Mouse (Mus musculus): ENCODE measurements at regions not wholly inside any gene's neighbourhood (a gene's known extent, or its start where the extent isn't known, plus 50 kb on each side); places are given as distances from the start of the nearest gene placed in this dataset.
"Not testable (repeated sequence)": the region's sequence is repeated elsewhere in the genome, so short reads cannot be mapped to it uniquely, and the experiment has no call there.

DNA sequence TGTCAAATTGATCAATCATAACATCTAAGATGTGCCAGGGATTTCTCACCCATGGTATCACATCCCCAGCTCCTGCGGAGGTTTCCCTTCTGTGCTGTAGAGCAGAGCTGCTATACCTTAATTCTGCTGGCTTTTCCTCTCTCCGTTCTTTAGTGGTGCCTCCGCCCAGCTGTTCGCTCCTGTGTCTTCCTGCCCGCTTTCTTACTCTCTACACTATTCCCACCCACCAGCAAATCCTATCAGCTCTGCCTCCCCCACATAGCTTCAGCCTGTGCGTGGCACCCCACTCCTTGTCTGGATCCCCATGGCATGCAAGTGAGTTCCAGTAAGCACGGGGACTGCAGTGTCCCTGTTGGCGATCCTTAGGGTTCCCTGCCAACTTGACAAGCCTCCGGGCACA lies 204.0 kb upstream of the Hs6st1 start:
- DNase-seq (ENCODE audit: low read depth, low spot score), result peak; percentile 73

DNA sequence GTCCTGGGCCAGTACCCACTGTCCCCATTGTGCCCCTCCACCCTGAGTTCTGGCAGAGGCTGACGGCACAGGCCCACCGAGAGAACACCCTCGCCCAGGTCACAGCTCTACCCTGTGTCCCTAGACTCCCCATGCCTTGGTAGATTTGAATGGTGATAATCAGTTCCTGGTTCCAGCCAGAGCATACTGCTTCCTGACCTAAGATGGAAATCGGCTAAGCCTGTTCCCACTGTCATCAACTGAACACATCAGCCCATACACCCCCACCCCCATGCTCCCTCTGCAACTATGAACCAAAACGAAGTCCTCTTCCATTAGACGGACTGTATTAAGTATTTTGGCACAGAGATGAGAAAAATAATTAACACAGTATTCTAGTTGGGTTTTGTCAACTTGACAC lies 202.9 kb upstream of the Hs6st1 start:
- no peak for DNase-seq (ENCODE audit: low read depth, low spot score)

DNA sequence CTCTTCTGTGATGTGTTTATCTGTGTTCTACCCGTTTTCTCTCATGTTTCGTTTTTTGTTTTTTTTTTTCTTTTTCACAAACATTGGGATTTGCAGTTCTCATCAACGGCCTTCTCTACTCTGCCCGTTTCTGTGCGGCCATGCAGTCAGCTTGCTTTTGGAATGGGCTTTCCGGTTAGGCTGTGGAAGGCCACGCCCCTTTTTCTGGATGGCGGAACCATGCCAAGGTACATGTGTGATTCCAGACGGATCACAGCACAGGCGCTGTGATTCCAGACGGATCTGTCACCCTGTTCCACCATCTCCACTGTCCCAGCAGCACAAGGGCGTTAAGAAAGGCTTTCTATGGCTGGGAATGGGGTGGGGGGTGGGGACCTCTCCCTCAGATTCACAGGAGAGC lies 201.6 kb upstream of the Hs6st1 start:
- DNase-seq (ENCODE audit: low read depth, low spot score), result no peak

DNA sequence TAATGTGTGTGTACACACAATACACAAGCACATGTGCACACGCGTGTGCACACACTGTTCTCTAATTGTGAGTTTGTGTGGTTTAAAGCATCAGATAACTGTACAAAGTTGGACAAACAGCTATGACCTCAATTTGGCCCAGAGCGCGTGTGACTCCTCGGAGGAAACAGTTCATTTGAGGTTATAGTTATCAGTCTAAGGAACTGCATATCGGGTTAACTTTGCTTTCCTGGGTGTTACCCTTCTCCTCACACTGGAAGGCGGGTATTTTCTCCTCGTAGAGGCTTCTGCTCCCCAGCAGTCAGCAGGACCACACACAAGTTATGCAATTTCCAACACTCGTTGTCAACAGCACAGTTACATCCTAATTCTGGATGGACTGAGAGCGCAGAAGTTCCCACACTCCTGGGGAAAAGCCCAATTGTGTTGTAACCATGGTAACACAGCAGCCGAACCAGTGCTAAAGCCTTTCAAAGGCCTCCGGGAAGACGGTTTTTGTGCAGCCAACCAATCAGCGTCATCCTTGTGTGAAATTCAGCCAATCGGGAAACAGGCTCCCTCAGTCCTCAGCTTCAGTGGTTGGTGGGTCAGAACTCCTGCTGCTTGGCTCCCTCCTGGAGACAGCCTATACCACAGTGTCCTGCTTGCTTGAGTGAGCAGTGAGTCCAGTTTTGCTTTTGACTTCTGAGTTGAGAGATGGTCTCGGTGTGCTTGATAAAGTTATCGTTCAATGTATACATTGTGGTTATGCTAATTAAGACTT lies 198.6 kb upstream of the Hs6st1 start:
- peak; percentile 95 for DNase-seq (ENCODE audit: low read depth, low spot score)

DNA sequence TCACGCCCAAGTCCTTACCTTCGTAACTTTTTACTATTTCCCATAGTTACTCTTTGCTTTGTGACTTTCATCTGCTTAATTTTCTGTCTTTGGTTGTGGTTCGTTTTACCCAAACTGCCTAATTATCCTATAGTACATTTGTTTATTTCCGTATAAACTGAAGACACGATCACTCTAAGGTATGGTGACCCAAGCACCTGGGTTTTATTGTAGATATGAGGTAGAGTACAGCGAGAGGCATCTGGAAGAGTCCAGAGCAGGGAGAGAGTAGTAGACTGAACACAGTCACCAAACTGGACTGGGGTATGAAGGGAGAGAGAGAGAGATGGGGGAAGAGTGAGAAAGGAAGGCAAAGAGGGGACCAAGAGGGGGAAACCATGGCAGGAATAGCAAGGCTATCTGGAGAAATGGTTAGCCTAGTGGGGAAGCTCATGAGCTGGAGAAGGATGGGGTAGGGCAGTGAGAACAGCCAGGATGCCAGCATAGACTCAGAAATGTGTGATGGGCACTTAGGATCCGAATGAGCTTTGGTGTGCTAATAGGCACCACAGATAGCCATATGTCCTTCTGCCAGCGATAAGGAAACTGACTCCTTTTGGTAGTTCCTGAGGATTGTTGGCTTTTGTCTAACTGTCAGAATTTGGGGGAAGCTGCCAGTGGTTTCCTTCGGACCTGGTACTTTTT lies 197.9 kb upstream of the Hs6st1 start:
- DNase-seq (ENCODE audit: low read depth, low spot score), result no peak

DNA sequence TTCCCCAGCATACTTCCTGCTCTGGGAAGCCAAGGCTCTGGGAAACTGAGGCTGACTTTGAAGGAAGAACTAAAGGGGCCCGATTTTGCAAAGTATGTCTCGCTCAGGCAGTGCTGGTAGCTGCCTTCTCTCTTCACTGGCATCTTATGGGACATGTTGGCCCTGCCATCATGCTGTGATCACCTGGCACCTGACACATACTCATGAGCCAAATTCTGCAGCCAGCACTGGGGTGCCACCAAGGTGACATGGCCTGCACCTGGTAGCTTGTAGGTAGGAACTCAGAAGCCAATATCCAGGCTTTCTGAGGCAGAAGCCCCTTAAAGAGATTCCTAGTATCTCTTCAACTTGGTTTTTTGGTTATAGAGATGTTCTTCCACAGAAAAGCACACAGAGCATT lies 195.2 kb upstream of the Hs6st1 start:
- peak; percentile 85 for DNase-seq (ENCODE audit: low read depth, low spot score)

DNA sequence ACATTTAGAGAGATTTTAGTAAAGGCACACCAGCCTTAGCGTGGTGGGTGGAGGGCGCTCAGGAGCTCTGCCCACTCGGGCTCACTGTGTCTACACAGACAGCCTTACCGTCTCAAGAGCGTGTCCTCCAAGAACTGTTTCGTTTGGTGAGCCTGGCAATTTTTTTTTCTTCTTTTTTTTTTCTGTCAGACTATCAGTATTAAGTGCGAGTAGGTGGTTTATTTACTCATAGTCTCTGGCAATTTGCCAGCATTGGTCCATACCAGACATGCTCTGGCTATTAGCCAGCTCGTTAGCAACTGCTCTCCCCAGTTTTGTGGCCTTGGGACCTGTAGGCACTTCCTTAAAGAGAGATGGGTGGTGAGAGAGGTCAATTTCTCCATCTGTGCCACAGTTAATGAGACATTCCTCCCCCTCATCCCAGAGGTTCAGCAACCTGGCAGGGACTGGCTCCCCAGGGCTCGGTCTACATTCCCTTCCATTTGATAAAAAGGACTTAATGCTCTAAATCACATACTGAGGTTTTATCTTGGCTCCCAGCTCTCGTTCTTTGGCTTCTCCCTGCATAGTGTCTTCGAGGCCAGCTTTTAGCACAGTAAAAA lies 192.9 kb upstream of the Hs6st1 start:
- peak; percentile 14 for DNase-seq (ENCODE audit: low read depth, low spot score)

DNA sequence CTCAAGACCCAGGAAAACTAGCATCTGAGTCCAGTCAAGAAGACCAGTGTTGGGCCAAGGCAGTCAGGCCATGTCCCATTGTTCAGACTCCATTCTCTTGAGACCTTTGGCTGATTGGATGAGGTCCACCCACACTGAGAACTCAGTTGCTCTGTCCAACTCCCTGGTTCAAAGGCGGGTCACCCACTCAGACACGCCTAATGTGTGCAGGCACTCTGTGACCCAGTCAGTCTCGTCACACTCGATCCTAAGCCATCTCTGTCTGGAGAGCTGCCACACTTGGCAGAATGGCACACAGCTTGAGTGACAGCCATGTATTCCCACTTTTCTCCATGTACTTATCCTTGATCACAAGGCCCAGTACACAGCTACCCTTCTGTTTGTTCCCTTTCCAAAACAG lies 189.8 kb upstream of the Hs6st1 start:
- peak; percentile 25 for DNase-seq (ENCODE audit: low read depth, low spot score)

DNA sequence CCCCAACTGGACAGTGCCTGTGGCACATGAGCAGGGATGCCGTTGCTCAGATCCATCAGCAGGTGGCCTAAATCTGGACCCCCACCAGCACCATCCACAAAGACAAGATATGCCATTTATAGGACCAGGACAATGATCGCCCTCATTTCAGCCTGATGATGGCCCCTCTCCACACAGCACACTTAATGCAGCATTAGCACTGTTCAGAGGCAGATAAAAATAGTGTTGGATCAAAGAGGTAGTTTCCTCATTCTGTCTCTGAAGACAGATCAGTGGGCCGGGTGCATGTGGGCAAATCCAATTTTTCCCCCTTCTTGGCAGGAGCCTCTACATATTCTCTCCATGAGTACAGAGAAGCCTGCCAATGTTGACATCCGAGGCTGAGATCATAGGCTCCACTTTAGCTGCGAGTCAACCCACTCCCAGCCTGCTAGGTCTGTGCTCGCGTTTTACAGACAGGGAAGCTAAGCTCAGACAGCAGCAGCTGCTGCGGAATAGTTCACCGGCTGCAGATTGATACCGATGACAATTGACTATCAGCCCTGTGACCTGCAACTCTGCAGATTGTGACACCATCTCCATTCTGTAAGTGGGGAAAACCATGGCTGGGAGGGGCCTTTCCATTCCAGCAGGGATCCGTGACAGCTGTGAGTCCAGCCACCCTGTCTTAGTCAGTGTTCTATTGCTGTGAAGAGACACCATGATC lies 188.7 kb upstream of the Hs6st1 start:
- DNase-seq (ENCODE audit: low read depth, low spot score), result peak; percentile 97

DNA sequence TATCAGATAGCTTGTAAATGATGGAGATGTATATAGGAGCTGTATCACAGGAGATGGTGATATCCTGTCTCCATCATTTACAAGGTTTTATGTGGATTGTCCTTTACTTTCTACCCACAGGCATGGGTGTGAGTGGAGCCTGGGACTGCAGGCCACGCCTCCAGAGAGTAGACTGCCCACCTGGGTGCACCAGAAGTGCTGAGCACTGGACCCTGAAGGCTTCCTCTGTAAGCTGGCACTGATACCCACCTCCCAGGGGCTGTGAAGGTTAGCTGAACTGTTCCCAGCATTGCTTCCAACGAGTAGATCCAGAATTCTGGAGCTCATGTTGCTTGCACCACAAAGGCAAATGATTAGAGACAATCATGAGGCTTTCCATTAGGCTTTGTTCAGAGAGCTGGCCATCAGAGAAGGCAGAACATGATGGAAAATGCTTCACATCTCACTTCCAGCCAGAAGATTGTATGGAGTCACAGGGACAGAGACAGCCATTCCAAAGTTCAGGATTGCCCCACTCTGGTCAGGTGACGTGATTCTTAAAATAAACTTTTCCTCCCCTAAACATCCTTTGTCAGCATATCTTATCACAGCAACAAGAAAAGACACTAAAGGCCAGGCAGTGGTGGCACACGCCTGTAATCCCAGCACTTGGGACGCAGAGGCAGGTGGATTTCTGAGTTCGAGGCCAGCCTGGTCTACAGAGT lies 187.5 kb upstream of the Hs6st1 start:
- DNase-seq (ENCODE audit: low read depth, low spot score), result no peak

DNA sequence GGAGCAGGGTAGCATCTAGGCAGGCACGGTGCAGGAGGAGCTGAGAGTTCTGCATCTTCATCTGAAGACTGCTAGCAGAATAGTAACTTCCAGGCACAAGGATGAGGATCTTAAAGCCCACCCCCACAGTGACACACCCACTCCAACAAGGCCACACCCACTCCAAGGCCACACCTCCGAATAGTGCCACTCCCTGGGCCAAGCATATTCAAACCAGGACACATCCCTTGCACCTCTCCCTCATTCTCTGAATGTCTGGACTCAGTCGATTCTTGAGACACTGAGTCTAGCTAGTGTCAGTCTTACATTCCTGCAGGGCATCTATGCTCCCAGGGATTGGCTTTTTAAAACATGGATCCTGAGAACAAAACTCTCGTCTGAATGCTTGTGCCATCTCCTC lies 186.7 kb upstream of the Hs6st1 start:
- no peak for DNase-seq (ENCODE audit: low read depth, low spot score)

DNA sequence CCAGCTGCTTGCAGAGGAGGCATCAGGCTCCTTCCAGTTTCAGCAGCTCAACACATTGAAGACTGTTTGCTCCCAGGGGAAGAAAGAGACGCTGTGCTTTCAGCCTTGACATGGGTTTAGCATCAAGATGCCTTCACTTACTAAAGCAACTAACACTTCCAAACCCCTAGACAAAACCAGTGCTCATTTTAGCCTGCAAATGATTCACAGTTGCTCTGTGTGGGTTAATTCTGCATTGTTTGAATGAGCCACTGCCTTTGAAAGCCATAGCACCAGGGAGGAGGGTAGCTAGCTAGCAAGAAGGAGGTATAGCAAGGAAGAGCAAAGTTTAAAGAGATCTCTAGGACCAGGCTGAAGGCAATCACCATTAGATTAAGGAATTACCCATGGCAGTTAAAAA lies 186.1 kb upstream of the Hs6st1 start:
- DNase-seq (ENCODE audit: low read depth, low spot score), result peak; percentile 57

DNA sequence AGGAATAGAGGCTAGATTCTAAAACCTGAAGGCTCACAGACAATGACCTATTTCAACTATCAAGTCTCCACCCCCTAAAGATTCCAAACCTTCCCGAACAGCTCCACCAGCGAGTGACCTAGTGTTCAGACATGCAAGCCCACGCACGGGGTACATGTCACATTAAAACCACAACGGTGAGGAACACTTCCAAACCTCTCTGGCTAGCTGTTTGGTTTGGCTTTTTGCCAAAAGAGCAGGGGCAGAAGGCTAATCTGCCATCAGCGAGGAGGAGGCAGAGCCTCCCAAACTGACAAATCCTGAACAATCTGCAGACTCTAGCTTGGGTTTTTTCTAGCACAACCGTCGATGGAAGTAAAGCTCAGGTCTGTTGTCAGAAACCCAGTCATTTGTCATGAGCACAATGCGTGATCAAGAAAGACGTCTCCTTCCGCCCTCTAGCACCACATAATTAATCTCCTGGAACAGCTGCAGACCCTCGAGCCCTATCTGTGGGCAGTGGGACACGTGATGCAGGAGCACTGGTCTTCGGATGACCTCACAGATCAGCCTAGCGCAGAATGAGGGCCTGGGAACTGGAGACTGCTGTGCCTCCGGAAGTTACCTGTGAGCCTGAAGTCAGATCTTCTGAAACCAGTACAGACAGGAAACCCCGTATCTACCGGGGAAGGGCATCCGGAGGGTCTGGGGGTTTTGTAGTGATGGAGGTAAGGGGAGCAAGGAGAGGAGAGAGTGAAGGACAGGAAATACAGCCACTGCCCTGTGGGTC lies 178.3 kb upstream of the Hs6st1 start:
- no peak for DNase-seq (ENCODE audit: low read depth, low spot score)

DNA sequence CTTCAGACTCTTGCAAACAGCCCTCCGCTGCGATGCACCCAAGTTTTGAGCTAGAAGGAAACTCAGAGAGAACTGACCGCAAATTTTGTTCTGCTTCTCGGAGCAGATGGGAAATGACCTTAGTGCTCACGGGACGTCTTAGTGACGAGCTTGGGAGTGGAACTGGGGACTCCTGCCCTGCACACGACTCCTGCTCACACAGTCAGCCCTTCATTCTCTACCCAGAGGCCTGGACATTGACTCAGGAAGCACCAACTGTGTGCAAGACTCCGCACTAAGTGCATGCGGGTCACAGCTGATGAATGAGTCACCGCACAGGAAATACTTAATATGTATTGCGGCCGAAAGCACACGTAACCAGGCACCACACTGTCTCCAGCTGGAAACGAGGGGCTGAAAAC lies 177.7 kb upstream of the Hs6st1 start:
- no peak for DNase-seq (ENCODE audit: low read depth, low spot score)

DNA sequence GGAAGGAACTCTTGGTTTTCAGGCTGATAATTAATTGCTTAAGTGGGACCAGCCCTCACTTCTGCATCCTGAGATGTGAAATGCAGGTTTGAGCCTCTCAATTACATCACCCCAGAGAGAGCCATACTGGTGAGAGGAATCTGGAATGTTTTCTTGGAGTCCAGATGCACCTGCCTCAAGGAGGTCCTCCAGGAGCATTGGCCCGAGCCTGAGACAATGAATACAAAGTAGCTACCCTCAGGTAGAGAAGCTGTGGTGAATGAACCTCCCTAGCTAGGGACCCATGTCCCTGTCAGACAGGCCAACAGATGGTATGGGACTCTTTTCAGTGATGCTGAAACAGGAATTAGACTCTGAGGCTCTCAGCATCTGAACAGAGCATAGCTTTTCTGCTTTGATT lies 168.7 kb upstream of the Hs6st1 start:
- DNase-seq (ENCODE audit: low read depth, low spot score), result no peak

DNA sequence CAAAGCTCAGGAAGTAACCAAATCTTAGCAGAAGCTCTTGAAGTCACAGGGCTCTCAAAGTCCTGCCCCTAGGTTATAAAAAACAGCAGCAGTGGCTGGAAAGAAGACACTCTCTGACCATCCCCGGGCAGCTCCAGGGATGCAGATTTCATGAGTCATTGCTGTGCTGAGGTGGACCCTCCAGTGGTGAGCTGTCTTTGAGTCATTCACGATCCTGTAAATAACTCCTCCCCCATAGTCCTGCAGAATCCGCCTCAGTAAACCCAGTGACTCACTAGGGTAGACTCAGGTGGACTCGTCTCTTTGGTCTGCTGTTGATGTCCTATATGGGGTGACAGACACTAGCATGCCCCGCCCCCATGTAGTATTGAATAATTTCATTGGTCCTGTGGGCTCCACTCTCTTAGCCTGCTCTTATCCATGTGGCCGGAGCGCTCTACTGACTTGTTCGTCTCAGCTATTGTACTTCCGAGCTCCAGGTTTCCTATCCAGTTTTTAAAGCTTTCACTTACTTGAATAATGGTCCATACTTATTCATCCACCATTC lies 164.1 kb upstream of the Hs6st1 start:
- peak; percentile 68 for DNase-seq (ENCODE audit: low read depth, low spot score)

DNA sequence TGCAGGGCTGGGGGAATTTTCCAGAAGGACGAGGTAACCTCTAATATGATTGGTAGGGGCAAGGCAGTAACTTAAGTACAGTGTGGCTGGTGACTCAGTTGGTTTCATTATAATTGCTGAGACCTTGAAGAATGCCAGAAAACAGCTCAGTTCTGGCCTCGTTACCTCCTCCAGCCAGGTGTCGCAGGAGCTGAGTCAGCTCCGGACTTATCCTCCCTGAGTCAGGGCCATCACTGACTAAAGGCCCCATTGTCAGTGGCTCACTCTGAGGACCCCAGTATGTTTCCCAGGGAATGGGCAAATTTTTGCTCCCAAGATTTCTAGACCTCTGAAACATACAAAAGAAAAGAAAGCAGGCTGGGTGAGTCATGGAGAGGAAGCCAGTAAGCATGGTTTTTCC lies 154.6 kb upstream of the Hs6st1 start:
- DNase-seq (ENCODE audit: low read depth, low spot score), result peak; percentile 20

DNA sequence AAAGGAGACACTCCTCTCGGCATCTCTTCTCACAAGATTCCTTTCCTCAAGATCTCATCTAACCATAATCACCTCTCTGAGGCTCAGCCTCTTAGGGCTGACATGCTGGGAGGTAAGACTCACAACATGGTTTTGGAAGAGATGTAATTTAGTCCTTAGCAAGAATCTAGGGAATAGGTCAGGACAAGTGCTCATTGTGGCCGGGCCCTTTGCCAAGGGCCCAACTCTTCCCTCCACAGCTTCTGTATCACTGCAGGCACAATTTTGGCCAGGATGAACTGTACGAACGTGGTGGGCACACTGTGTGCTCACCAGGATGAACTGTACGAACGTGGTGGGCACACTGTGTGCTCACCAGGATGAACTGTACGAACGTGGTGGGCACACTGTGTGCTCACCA lies 154.0 kb upstream of the Hs6st1 start:
- DNase-seq (ENCODE audit: low read depth, low spot score), result not testable (repeated sequence)

DNA sequence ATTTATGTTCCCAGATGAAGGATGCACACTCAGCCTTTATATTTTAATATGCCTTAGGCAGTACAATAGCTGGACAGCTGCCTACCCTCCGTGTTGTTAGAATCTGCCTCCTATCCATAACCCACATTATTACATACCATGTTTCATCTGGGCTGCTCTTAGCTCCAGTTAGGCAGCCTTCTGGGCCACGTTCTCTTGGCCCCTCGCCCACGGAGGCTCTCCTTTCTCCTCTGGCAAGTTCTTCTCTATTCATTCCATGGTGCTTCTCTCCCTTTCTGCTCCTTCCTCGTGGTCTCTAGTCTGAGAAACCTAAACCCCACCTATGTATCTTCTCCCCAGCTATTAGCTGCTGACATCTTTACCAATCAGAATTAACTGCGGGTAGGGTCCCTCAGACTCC lies 152.7 kb upstream of the Hs6st1 start:
- DNase-seq (ENCODE audit: low read depth, low spot score), result no peak

DNA sequence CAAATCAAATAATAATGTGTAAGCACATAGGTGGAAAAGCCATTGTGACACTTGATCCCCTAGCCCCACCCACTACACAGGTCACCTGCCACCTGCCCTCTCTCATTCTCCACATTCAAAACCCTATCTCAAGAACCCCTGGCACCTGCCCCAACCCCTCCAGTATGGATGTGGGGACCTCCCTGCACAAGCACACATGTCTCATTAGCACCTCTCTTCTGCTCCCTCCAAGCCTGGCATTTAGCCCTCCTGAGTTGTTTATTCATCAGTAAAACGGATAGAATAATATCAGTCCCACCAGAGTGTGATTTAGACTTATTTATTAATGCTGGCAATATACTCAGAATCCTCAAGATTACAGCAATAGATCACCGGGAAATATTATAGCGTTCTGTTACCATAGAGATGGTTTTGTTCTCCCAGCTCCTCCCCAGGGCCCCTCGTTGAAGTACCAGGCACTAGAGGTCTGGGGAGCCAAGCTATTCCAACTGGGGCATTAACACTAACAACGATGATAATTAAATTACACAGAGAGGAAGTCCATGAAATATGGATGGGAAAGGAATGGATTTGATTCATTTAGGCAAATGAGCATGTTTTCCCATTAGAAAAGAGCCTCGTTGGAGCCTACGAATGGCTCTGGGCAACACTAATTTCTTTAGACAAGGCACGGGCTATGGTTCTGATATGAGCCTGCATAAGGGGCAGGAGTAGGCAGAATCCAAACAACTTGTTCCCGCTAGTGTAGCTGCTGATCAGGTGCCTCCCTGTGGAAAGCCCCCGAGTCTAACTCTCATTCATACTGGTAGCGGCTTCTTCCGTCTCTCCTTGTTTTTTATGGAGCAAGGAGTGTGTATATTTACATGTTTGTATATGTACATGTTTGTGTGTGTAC lies 148.1 kb upstream of the Hs6st1 start:
- no peak for DNase-seq (ENCODE audit: low read depth, low spot score)

Data from brain, adult 2 months (tissue).